Mouse (Mus musculus): ENCODE results near the gene Nt5c1a. TPM values are rescaled to one million over a fixed set of nuclear protein-coding genes. Genes with fewer than 3 reads are reported as not detected.
A peak's percentile ranks its signal among the peaks of the same experiment; 100 is the strongest.

Gene Nt5c1a
- 0.14 and 1.3 TPM in 2 replicates for polyA plus RNA-seq (2012; rRNA removed)

DNA sequence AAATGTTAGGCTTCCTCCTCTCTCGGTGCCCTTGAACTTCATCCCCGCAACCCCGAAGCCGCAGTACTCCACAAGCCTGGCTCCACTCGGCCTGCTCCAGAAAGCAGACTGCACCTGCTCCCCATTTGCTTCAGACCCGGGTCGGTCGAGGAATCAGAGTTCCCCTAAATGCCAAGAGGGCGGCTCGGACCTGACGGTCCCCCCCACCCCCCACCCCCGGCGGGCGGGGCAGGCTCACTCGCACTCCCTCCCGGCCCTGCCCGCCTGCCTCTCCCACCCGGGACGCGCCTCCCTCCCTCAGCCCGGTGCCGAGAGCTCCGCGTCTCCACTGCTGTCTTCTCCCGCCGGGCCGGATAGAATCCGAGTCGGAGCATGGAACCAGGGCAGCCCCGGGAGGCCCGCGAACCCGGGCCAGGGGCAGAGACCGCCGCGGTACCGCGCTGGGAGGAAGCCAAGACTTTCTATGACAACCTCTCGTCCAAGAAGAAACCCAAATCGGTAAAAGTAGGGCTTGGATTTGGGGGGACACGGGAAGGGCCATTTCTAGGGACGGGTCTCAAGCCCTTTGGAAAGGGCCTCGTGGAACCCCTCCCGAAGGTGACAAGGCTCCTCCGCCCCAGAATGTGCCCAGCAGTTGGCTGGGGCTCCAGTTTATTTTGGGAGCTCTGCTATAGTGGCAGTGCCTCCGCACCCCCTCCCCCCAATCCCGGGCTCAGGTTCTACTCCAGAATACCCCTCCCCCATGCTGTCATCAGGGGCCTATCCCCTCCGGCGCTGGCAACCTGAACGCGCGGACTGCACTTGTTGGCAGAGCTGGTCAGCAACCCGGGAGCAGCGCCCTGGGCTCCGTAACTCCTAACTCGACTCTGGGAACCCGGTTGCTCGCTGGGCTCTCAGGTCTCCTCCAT, at the start of gene Nt5c1a:
TSS of gene Nt5c1a (plus strand) at position 319 of the 908 bp plus-strand sequence.
- Histone ChIP-seq H3K4me3 (ENCODE audit: control insufficient read depth, insufficient read depth, low read length) (no peak within 1 kb of the TSS), H3K27me3 (ENCODE audit: control insufficient read depth, insufficient read depth, low read length) (peaks cover 11% of the 10 kb centered on the region; the same call in 1 of the 2 replicates), H3K4me1 (replicated peaks; ENCODE audit: control insufficient read depth, insufficient read depth, low read length) (no peaks in the 10 kb centered on the region), H3K36me3 (ENCODE audit: control insufficient read depth, insufficient read depth, low read length) (no peaks in the 10 kb centered on the region), H3K27ac (ENCODE audit: control insufficient read depth, insufficient read depth, low read length) (no peak within 1 kb of the TSS)
- DNase-seq: no peak
- WGBS: 10% methylated on average over 58 of the region's 58 CpGs
- TF ChIP-seq POLR2A (IDR thresholded peaks at IDR 0.05; ENCODE audit: control insufficient read depth, extremely low read depth, insufficient read depth, low read length, poor library complexity) (no peak), CTCF (IDR thresholded peaks at IDR 0.05; ENCODE audit: borderline replicate concordance, control insufficient read depth, extremely low read depth, insufficient read depth, low read length, poor library complexity) (no peak)

DNA sequence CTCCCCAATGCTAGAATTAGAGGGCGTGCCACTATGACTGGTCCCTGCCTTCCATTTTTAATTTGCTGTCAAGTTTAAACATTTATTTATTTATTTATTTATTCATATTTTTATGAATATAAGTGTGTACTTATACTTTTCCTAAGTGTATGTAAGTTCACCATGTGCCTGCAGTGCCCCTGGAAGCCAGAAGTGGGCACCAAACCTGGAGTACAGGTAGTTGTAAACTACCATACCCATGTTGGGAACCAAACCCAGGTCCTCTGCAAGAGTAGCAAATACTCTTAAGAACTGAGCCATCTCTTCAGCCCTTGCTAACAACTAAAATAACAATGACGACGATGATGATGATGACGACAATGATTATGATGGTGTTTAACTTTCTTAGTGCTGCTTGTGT, 49.3 kb upstream of the Nt5c1a start:
- TF ChIP-seq POLR2A (IDR thresholded peaks at IDR 0.05; ENCODE audit: control insufficient read depth, extremely low read depth, insufficient read depth, low read length, poor library complexity): no peak
- no peak for TF ChIP-seq CTCF (IDR thresholded peaks at IDR 0.05; ENCODE audit: borderline replicate concordance, control insufficient read depth, extremely low read depth, insufficient read depth, low read length, poor library complexity)
- WGBS: 96% methylated on average over 4 of the region's 4 CpGs
- Histone ChIP-seq H3K27me3 (ENCODE audit: control insufficient read depth, insufficient read depth, low read length) (no peaks in the 10 kb centered on the region), H3K36me3 (ENCODE audit: control insufficient read depth, insufficient read depth, low read length) (no peaks in the 10 kb centered on the region), H3K27ac (ENCODE audit: control insufficient read depth, insufficient read depth, low read length) (no peak overlapping the region), H3K4me3 (ENCODE audit: control insufficient read depth, insufficient read depth, low read length) (no peak overlapping the region), H3K4me1 (replicated peaks; ENCODE audit: control insufficient read depth, insufficient read depth, low read length) (peaks cover 5% of the 10 kb centered on the region)
- no peak for DNase-seq

- Histone ChIP-seq H3K27ac (ENCODE audit: control insufficient read depth, insufficient read depth, low read length) (no peak overlapping the region), H3K4me3 (ENCODE audit: control insufficient read depth, insufficient read depth, low read length) (no peak overlapping the region), H3K27me3 (ENCODE audit: control insufficient read depth, insufficient read depth, low read length) (no peaks in the 10 kb centered on the region), H3K36me3 (ENCODE audit: control insufficient read depth, insufficient read depth, low read length) (no peaks in the 10 kb centered on the region), H3K4me1 (replicated peaks; ENCODE audit: control insufficient read depth, insufficient read depth, low read length) (peaks cover 2% of the 10 kb centered on the region)
- TF ChIP-seq CTCF (IDR thresholded peaks at IDR 0.05; ENCODE audit: borderline replicate concordance, control insufficient read depth, extremely low read depth, insufficient read depth, low read length, poor library complexity): no peak
- TF ChIP-seq POLR2A (IDR thresholded peaks at IDR 0.05; ENCODE audit: control insufficient read depth, extremely low read depth, insufficient read depth, low read length, poor library complexity): no peak
- no peak for DNase-seq
- 92% methylated on average over 5 of the region's 5 CpGs for WGBS
Measured at GRCm38 (mm10) chr4:123152976-123153375, 48.3 kb upstream of the Nt5c1a start.

DNA sequence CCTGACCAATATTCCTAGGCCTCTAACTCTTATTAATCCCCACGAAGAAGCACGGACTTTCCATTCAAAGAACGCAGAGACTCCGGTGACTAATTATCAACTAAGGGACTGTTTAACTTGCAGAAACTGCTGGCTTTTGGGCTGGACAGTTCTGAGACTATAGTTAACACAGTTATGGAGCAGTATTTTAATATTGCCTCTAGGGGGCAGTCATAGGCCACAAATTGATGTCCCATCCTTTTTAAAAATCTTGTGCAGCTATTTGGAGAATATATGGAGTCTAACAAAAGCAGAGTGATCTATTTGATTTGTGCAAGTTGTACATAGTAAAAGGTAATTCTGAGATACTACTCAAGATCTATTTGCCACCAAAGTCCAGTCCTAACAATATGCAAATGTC, 46.3 kb upstream of the Nt5c1a start:
- Histone ChIP-seq H3K27ac (ENCODE audit: control insufficient read depth, insufficient read depth, low read length) (no peak overlapping the region), H3K4me3 (ENCODE audit: control insufficient read depth, insufficient read depth, low read length) (no peak overlapping the region), H3K4me1 (replicated peaks; ENCODE audit: control insufficient read depth, insufficient read depth, low read length) (no peaks in the 10 kb centered on the region), H3K27me3 (ENCODE audit: control insufficient read depth, insufficient read depth, low read length) (no peaks in the 10 kb centered on the region), H3K36me3 (ENCODE audit: control insufficient read depth, insufficient read depth, low read length) (no peaks in the 10 kb centered on the region)
- WGBS: 32% methylated on average over 4 of the region's 4 CpGs
- TF ChIP-seq CTCF (IDR thresholded peaks at IDR 0.05; ENCODE audit: borderline replicate concordance, control insufficient read depth, extremely low read depth, insufficient read depth, low read length, poor library complexity): no peak
- TF ChIP-seq POLR2A (IDR thresholded peaks at IDR 0.05; ENCODE audit: control insufficient read depth, extremely low read depth, insufficient read depth, low read length, poor library complexity): no peak
- DNase-seq: peak; percentile 12

DNA sequence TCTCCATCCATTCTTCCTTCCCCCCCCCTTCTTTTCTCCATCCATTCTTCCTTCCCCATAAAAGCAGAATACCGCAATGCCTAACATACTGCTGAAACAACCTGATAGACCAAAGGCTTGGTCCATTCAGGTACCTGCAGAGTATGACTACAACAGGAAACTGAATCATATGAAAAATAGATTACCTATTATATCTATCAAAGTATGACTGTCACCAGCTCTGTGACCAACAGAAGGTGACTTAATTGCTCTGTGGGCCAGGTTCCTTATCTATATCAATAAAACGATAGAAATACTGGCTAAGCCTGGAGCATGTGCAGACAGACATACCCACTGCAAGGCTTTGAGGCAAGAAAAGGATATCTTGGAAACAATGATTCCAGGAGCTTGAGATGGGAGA, 45.9 kb upstream of the Nt5c1a start:
- Histone ChIP-seq H3K27ac (ENCODE audit: control insufficient read depth, insufficient read depth, low read length) (no peak overlapping the region), H3K27me3 (ENCODE audit: control insufficient read depth, insufficient read depth, low read length) (no peaks in the 10 kb centered on the region), H3K36me3 (ENCODE audit: control insufficient read depth, insufficient read depth, low read length) (no peaks in the 10 kb centered on the region), H3K4me3 (ENCODE audit: control insufficient read depth, insufficient read depth, low read length) (no peak overlapping the region), H3K4me1 (replicated peaks; ENCODE audit: control insufficient read depth, insufficient read depth, low read length) (no peaks in the 10 kb centered on the region)
- 64% methylated on average over 2 of the region's 2 CpGs for WGBS
- DNase-seq: no peak
- TF ChIP-seq POLR2A (IDR thresholded peaks at IDR 0.05; ENCODE audit: control insufficient read depth, extremely low read depth, insufficient read depth, low read length, poor library complexity) (no peak), CTCF (IDR thresholded peaks at IDR 0.05; ENCODE audit: borderline replicate concordance, control insufficient read depth, extremely low read depth, insufficient read depth, low read length, poor library complexity) (no peak)

DNA sequence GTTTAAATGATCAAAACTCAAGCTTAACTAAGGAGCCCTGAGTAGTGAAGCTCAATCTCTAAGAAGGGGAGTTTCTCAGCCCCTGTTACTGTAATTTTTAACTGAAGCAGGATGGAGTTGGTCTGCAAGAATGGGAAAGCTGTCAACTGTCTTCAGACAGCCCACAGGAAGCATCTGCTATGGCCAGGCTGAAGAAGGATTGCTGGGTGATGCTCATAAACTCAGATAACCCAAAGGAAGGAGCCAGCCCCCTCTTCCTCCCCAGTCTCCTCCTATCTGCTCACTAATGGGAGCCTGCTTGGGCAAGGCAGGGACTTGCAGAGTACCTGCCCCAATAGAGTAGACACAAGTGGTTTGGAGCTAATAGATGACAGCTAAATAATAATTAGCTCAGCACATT, 45.5 kb upstream of the Nt5c1a start:
- no peaks in the 10 kb centered on the region for H3K36me3 ChIP-seq (ENCODE audit: control insufficient read depth, insufficient read depth, low read length)
- H3K4me3 ChIP-seq (ENCODE audit: control insufficient read depth, insufficient read depth, low read length): no peak overlapping the region
- no peak for DNase-seq
- no peak for TF ChIP-seq CTCF (IDR thresholded peaks at IDR 0.05; ENCODE audit: borderline replicate concordance, control insufficient read depth, extremely low read depth, insufficient read depth, low read length, poor library complexity)
- TF ChIP-seq POLR2A (IDR thresholded peaks at IDR 0.05; ENCODE audit: control insufficient read depth, extremely low read depth, insufficient read depth, low read length, poor library complexity): no peak
- H3K27me3 ChIP-seq (ENCODE audit: control insufficient read depth, insufficient read depth, low read length): no peaks in the 10 kb centered on the region
- no peaks in the 10 kb centered on the region for H3K4me1 ChIP-seq (replicated peaks; ENCODE audit: control insufficient read depth, insufficient read depth, low read length)
- no peak overlapping the region for H3K27ac ChIP-seq (ENCODE audit: control insufficient read depth, insufficient read depth, low read length)
